Mouse (Mus musculus): ENCODE results near the gene Iqgap3. TPM values are rescaled to one million over a fixed set of nuclear protein-coding genes. Genes with fewer than 3 reads are reported as not detected.

Iqgap3 gene
- polyA plus RNA-seq, 1 experiment from 2014 or later = 26.8 TPM

GRCm38 (mm10) chr3:88068386-88068785, 13.4 kb upstream of the Iqgap3 start:
- Histone ChIP-seq H3K9me3 (ENCODE audit: control insufficient read depth, low read length) (no peaks in the 10 kb centered on the region), H3K36me3 (ENCODE audit: control insufficient read depth, insufficient read depth, low read length) (no peaks in the 10 kb centered on the region), H3K27ac (ENCODE audit: low read depth, low read length) (no peak overlapping the region), H3K4me2 (ENCODE audit: low read depth, low read length, severe bottlenecking) (no peak overlapping the region), H3K27me3 (ENCODE audit: control insufficient read depth, insufficient read depth, low read length) (no peaks in the 10 kb centered on the region; the same call in 1 of the 2 replicates), H3K4me1 (replicated peaks; ENCODE audit: control insufficient read depth, insufficient read depth, low read length) (no peaks in the 10 kb centered on the region), H3K4me3 (ENCODE audit: low read depth, low read length) (no peak overlapping the region), H3K9ac (ENCODE audit: low read length) (no peak overlapping the region)
- DNase-seq (ENCODE audit: low spot score) (no peak), ATAC-seq (replicated peaks; ENCODE audit: low FRiP score) (no peak)
- WGBS = 43% methylated on average over 2 of the region's 2 CpGs

DNA sequence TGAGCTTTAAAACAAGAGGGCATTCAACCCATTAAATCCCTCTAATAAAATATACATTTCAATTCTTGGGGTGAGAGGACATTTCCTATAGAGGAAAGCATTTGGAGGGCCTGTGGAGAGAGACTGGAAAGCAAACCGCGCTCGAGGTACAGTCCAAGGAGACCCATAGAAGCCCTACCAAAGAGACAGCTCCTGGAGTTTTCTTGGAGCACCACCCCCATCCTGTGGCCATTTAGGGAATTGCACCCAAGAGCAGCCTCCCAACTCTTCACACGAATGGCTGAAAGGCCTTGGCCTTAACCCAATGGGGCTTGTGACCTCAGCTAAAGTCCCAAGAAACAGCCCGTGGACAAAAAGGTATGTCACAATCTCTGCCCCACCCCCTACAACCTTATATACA, 10.0 kb upstream of the Iqgap3 start:
- Histone ChIP-seq H3K4me3 (ENCODE audit: low read depth, low read length) (no peak overlapping the region), H3K27me3 (ENCODE audit: control insufficient read depth, insufficient read depth, low read length) (no peaks in the 10 kb centered on the region; the same call in 1 of the 2 replicates), H3K9me3 (ENCODE audit: control insufficient read depth, low read length) (no peaks in the 10 kb centered on the region), H3K36me3 (ENCODE audit: control insufficient read depth, insufficient read depth, low read length) (no peaks in the 10 kb centered on the region), H3K9ac (ENCODE audit: low read length) (no peak overlapping the region), H3K4me1 (replicated peaks; ENCODE audit: control insufficient read depth, insufficient read depth, low read length) (no peaks in the 10 kb centered on the region), H3K27ac (ENCODE audit: low read depth, low read length) (no peak overlapping the region), H3K4me2 (ENCODE audit: low read depth, low read length, severe bottlenecking) (no peak overlapping the region)
- DNase-seq (ENCODE audit: low spot score) (peak; percentile 90), ATAC-seq (replicated peaks; ENCODE audit: low FRiP score) (peak; percentile 63)
- 8% methylated on average over 5 of the region's 5 CpGs for WGBS

DNA sequence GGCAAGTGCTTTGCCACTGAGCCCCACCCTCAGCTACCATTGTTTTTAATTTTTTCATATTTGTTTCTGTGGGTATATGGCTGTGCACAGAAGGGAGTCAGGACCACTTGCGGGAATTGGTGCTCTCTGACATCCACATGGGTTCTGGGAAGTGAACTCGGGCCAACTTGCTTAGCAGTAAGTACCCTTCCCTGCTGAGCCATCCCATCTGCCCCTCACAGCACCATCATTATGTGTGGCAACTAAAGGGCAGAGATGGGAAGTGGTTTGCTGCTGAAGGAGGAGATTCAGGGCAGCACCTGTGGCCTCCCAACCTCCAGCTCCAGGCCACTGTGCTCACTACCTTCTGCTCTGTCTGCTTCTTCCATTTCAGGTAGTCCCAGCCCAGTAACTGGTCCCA, 8.1 kb upstream of the Iqgap3 start:
- Histone ChIP-seq H3K36me3 (ENCODE audit: control insufficient read depth, insufficient read depth, low read length) (no peaks in the 10 kb centered on the region), H3K4me1 (replicated peaks; ENCODE audit: control insufficient read depth, insufficient read depth, low read length) (no peaks in the 10 kb centered on the region), H3K27ac (ENCODE audit: low read depth, low read length) (no peak overlapping the region), H3K27me3 (ENCODE audit: control insufficient read depth, insufficient read depth, low read length) (no peaks in the 10 kb centered on the region; the same call in 1 of the 2 replicates), H3K9me3 (ENCODE audit: control insufficient read depth, low read length) (no peaks in the 10 kb centered on the region), H3K4me3 (ENCODE audit: low read depth, low read length) (no peak overlapping the region), H3K9ac (ENCODE audit: low read length) (no peak overlapping the region), H3K4me2 (ENCODE audit: low read depth, low read length, severe bottlenecking) (no peak overlapping the region)
- DNase-seq (ENCODE audit: low spot score) = no peak
- no peak for ATAC-seq (replicated peaks; ENCODE audit: low FRiP score)
- WGBS = 63% methylated on average over 2 of the region's 2 CpGs

GRCm38 (mm10) chr3:88074351-88074750, 7.4 kb upstream of the Iqgap3 start:
- DNase-seq (ENCODE audit: low spot score) (no peak), ATAC-seq (replicated peaks; ENCODE audit: low FRiP score) (no peak)
- Histone ChIP-seq H3K9me3 (ENCODE audit: control insufficient read depth, low read length) (no peaks in the 10 kb centered on the region), H3K27ac (ENCODE audit: low read depth, low read length) (no peak overlapping the region), H3K4me2 (ENCODE audit: low read depth, low read length, severe bottlenecking) (no peak overlapping the region), H3K9ac (ENCODE audit: low read length) (no peak overlapping the region), H3K4me1 (replicated peaks; ENCODE audit: control insufficient read depth, insufficient read depth, low read length) (no peaks in the 10 kb centered on the region), H3K27me3 (ENCODE audit: control insufficient read depth, insufficient read depth, low read length) (no peaks in the 10 kb centered on the region; the same call in 1 of the 2 replicates), H3K36me3 (ENCODE audit: control insufficient read depth, insufficient read depth, low read length) (no peaks in the 10 kb centered on the region), H3K4me3 (ENCODE audit: low read depth, low read length) (no peak overlapping the region)
- WGBS = 81% methylated on average over 2 of the region's 2 CpGs

DNA sequence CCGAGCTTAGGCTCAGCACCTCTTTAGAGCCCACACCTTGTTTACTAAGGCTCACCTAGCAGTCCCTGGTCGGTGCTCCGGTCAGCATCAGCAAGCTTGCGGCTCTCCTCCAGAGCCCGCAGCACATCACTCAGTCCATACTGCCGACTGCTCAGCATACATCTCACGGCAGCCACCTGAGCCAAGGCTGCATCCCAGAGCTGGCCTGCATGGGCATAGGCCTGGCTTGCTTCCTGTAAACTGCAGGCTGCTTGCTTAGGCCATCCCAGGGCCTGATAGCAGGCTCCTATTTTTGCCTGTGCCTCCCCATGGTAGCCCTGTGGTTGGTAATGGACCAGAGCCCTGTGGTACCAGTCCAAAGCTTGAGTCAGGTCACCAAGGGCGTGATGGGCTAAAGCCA, 7.0 kb upstream of the Iqgap3 start:
- H3K36me3 ChIP-seq (ENCODE audit: control insufficient read depth, insufficient read depth, low read length) = no peaks in the 10 kb centered on the region
- ATAC-seq (replicated peaks; ENCODE audit: low FRiP score) (no peak), DNase-seq (ENCODE audit: low spot score) (no peak)
- H3K9ac ChIP-seq (ENCODE audit: low read length) = no peak overlapping the region
- no peaks in the 10 kb centered on the region; the same call in 1 of the 2 replicates for H3K27me3 ChIP-seq (ENCODE audit: control insufficient read depth, insufficient read depth, low read length)
- no peaks in the 10 kb centered on the region for H3K9me3 ChIP-seq (ENCODE audit: control insufficient read depth, low read length)
- H3K27ac ChIP-seq (ENCODE audit: low read depth, low read length) = no peak overlapping the region
- H3K4me3 ChIP-seq (ENCODE audit: low read depth, low read length) = no peak overlapping the region
- 78% methylated on average over 8 of the region's 8 CpGs for WGBS
- H3K4me2 ChIP-seq (ENCODE audit: low read depth, low read length, severe bottlenecking) = no peak overlapping the region
- no peaks in the 10 kb centered on the region for H3K4me1 ChIP-seq (replicated peaks; ENCODE audit: control insufficient read depth, insufficient read depth, low read length)

DNA sequence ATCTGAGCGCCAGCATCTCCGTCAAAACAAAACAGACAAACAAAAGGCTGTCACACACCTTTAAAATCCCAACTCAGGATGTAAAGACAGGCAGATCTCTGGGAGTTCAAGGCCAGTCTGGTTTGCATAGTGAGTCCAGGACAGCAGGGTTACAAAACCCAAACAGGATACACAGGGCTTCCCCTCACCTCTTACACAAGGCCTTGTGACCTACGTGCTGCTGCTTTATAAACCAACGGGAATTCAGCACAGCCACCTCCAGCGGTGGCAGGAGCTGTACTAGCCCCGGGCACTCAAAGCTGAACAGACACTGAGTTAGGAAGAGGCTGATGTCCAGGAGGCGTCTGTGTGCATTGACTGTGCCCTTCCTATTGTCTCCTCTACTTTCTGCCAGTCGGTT, 4.3 kb upstream of the Iqgap3 start:
- no peaks in the 10 kb centered on the region for H3K9me3 ChIP-seq (ENCODE audit: control insufficient read depth, low read length)
- 44% methylated on average over 8 of the region's 8 CpGs for WGBS
- H3K4me2 ChIP-seq (ENCODE audit: low read depth, low read length, severe bottlenecking) = no peak overlapping the region
- no peak for ATAC-seq (replicated peaks; ENCODE audit: low FRiP score)
- H3K27me3 ChIP-seq (ENCODE audit: control insufficient read depth, insufficient read depth, low read length) = no peaks in the 10 kb centered on the region; the same call in 1 of the 2 replicates
- H3K36me3 ChIP-seq (ENCODE audit: control insufficient read depth, insufficient read depth, low read length) = no peaks in the 10 kb centered on the region
- H3K4me3 ChIP-seq (ENCODE audit: low read depth, low read length) = no peak overlapping the region
- no peaks in the 10 kb centered on the region; the same call in 1 of the 2 replicates for H3K4me1 ChIP-seq (replicated peaks; ENCODE audit: control insufficient read depth, insufficient read depth, low read length)
- no peak overlapping the region for H3K9ac ChIP-seq (ENCODE audit: low read length)
- H3K27ac ChIP-seq (ENCODE audit: low read depth, low read length) = no peak overlapping the region
- DNase-seq (ENCODE audit: low spot score) = no peak

- DNase-seq (ENCODE audit: low spot score) (no peak), ATAC-seq (replicated peaks; ENCODE audit: low FRiP score) (no peak)
- H3K9me3 ChIP-seq (ENCODE audit: control insufficient read depth, low read length) = no peaks in the 10 kb centered on the region
- H3K4me2 ChIP-seq (ENCODE audit: low read depth, low read length, severe bottlenecking) = no peak within 1 kb of the TSS
- 76% methylated on average over 4 of the region's 4 CpGs for WGBS
- no peak within 1 kb of the TSS for H3K9ac ChIP-seq (ENCODE audit: low read length)
- peaks cover 3% of the 10 kb centered on the region; the same call in 1 of the 2 replicates for H3K4me1 ChIP-seq (replicated peaks; ENCODE audit: control insufficient read depth, insufficient read depth, low read length)
- H3K27me3 ChIP-seq (ENCODE audit: control insufficient read depth, insufficient read depth, low read length) = no peaks in the 10 kb centered on the region
- H3K36me3 ChIP-seq (ENCODE audit: control insufficient read depth, insufficient read depth, low read length) = no peaks in the 10 kb centered on the region
- no peak within 1 kb of the TSS for H3K27ac ChIP-seq (ENCODE audit: low read depth, low read length)
- H3K4me3 ChIP-seq (ENCODE audit: low read depth, low read length) = no peak within 1 kb of the TSS
These were observed 3.6 kb upstream of the Iqgap3 start, which contains the start of gene Ttc24 for GRCm38 (mm10) chr3:88078204-88078603. TSS of gene Ttc24 (minus strand) at chr3:88078304.

DNA sequence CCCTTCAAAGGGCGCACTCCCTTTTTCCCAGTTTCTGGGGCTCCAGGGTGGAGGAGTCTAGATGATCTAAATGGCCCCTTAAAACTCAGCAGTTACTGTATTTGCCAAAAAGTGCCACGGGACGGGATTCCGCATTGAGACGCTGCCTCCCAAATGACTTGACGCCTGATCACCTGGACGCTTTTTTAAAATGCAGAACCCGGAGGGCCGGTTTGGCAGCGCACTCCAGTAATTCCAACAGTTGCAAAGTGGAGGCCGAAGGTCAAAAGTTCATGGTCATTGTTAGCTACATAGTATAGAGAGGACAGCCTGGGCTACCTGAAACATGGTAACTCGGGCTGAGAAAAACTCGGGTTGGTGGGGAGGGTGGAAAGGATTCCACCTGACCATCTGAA, 450 bp downstream of the Iqgap3 start:
- Histone ChIP-seq H3K9me3 (ENCODE audit: control insufficient read depth, low read length) (no peaks in the 10 kb centered on the region), H3K4me2 (ENCODE audit: low read depth, low read length, severe bottlenecking) (peak overlapping the region; percentile 74), H3K9ac (ENCODE audit: low read length) (peak overlapping the region; percentile 69), H3K4me3 (ENCODE audit: low read depth, low read length) (peak overlapping the region; percentile 68), H3K27me3 (ENCODE audit: control insufficient read depth, insufficient read depth, low read length) (no peaks in the 10 kb centered on the region), H3K36me3 (ENCODE audit: control insufficient read depth, insufficient read depth, low read length) (no peaks in the 10 kb centered on the region), H3K4me1 (replicated peaks; ENCODE audit: control insufficient read depth, insufficient read depth, low read length) (peaks cover 3% of the 10 kb centered on the region; the same call in 1 of the 2 replicates), H3K27ac (ENCODE audit: low read depth, low read length) (no peak overlapping the region)
- 2% methylated on average over 13 of the region's 13 CpGs for WGBS
- DNase-seq (ENCODE audit: low spot score) (no peak), ATAC-seq (replicated peaks; ENCODE audit: low FRiP score) (peak; percentile 53)

- 0 out of 2 replicates have a peak, but pooled peaks have one; percentile 55 for ATAC-seq (replicated peaks; ENCODE audit: low FRiP score)
- H3K9me3 ChIP-seq (ENCODE audit: control insufficient read depth, low read length) = no peaks in the 10 kb centered on the region
- no peak overlapping the region for H3K27ac ChIP-seq (ENCODE audit: low read depth, low read length)
- no peaks in the 10 kb centered on the region for H3K27me3 ChIP-seq (ENCODE audit: control insufficient read depth, insufficient read depth, low read length)
- H3K9ac ChIP-seq (ENCODE audit: low read length) = peak overlapping the region; percentile 69
- H3K4me3 ChIP-seq (ENCODE audit: low read depth, low read length) = peak overlapping the region; percentile 68
- H3K4me2 ChIP-seq (ENCODE audit: low read depth, low read length, severe bottlenecking) = peak overlapping the region; percentile 74
- no peak for DNase-seq (ENCODE audit: low spot score)
- peaks cover 3% of the 10 kb centered on the region; the same call in 1 of the 2 replicates for H3K4me1 ChIP-seq (replicated peaks; ENCODE audit: control insufficient read depth, insufficient read depth, low read length)
- WGBS = 19% methylated on average over 4 of the region's 4 CpGs
- H3K36me3 ChIP-seq (ENCODE audit: control insufficient read depth, insufficient read depth, low read length) = no peaks in the 10 kb centered on the region
These were observed 892 bp downstream of the Iqgap3 start for GRCm38 (mm10) chr3:88082663-88083062.
